Comparison of ENCODE assay signal across 9 mouse cellular contexts in the genomic region with DNA sequence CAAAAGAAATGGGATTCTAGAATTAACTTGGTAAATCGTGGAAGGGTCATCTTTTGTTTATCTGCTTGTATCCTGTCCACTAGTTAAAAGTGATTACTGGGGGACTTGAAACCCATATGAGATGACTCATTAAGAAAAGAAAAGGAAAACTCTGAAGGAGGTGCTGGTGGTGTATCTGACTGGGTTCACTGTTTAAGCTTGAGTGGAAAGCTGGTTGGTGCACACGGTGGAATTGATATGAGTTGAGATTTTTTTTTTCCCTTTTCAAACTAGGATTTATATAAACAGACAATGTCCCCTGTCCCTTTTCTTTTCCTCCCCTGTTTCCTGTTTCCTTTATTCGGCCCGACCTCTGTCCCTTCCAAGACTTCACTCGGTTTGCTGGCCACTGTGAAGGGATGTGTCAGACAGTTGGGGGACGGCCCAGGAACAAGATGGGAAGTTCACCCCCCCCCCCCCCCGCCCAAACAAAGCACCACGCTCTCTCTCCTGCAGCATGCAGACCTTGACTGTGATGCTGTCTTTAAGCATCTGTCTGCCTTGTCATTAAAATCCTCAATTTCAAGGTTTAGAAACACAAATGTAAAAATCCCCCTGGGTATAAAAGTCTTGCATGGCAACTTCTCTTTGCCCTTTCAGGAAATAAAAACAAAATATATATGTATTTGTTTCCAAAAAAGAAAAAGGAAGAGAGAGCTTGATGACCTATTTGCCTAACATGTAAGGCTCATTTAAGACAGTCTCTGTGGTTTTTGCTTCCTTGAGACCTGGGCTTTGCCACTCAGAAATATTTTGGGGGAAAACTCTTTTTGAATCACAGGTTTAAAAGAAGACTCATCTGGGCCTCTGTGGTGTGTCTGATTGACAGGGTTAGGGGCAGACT.
A peak's percentile ranks its signal among the peaks of the same experiment; 100 is the strongest.
DNase-seq lines count a peak whose midpoint lies in the region; ATAC-seq and TF ChIP-seq lines count a peak whose summit lies in the region.
"Had no signal": no experiment of that assay in that cellular context is flagged by ENCODE, and none has a peak within 500 bp of the region (broad histone marks: within the 10 kb centered on the region; RNA-seq: fewer than 3 reads in every experiment).

No protein-coding gene starts in this region.

- no peaks in the 10 kb centered on the region for H3K27me3 ChIP-seq in kidney, adult 2 months (replicated peaks; ENCODE audit: control insufficient read depth, insufficient read depth, low read length)
- no peaks in the 10 kb centered on the region for H3K27me3 ChIP-seq in embryonic facial prominence, embryonic 14.5 days (replicated peaks; ENCODE audit: control insufficient read depth, insufficient read depth, low read length)
- H3K27me3 ChIP-seq in hindbrain, embryonic 10.5 days (ENCODE audit: insufficient read depth, poor library complexity, severe bottlenecking), result peaks cover 4% of the 10 kb centered on the region; the same call in 1 of the 2 replicates
- no peaks in the 10 kb centered on the region for H3K27me3 ChIP-seq in midbrain, embryonic 15.5 days (replicated peaks)

- no peak for TF ChIP-seq POLR2A in kidney, adult 2 months (IDR thresholded peaks at IDR 0.05; ENCODE audit: low read depth, low read length)

- H3K36me3 ChIP-seq in kidney, adult 2 months (ENCODE audit: control insufficient read depth, insufficient read depth, low read length), result no peaks in the 10 kb centered on the region
- H3K36me3 ChIP-seq in embryonic facial prominence, embryonic 14.5 days (ENCODE audit: control insufficient read depth, insufficient read depth, low read length), result no peaks in the 10 kb centered on the region
- H3K36me3 ChIP-seq in hindbrain, embryonic 10.5 days, result no peaks in the 10 kb centered on the region
- H3K36me3 ChIP-seq in midbrain, embryonic 15.5 days (replicated peaks), result no peaks in the 10 kb centered on the region

- peak overlapping the region; percentile 95 for H3K9ac ChIP-seq in embryonic facial prominence, embryonic 14.5 days (ENCODE audit: low read depth, low read length)
- H3K9ac ChIP-seq in midbrain, embryonic 15.5 days, result peak overlapping the region; percentile 79

- TF ChIP-seq CTCF in kidney, adult 2 months (conservative IDR thresholded peaks at IDR 0.05; ENCODE audit: insufficient read depth, insufficient read length, low read depth, low read length), result no peak

- no peak overlapping the region for H3K27ac ChIP-seq in kidney, adult 2 months (ENCODE audit: insufficient read depth, low read depth, low read length)
- peak overlapping the region; percentile 90 for H3K27ac ChIP-seq in embryonic facial prominence, embryonic 14.5 days (replicated peaks; ENCODE audit: low read depth, low read length)
- H3K27ac ChIP-seq in hindbrain, embryonic 10.5 days, result peak overlapping the region; percentile 98
- H3K27ac ChIP-seq in midbrain, embryonic 15.5 days, result peak overlapping the region; percentile 100

- no peaks in the 10 kb centered on the region for H3K9me3 ChIP-seq in embryonic facial prominence, embryonic 14.5 days (ENCODE audit: control insufficient read depth, low read length)
- H3K9me3 ChIP-seq in hindbrain, embryonic 10.5 days, result no peaks in the 10 kb centered on the region
- no peaks in the 10 kb centered on the region for H3K9me3 ChIP-seq in midbrain, embryonic 15.5 days

- 47% methylated on average over 8 of the region's 8 CpGs for WGBS in kidney, adult 2 months
- WGBS in embryonic facial prominence, embryonic 14.5 days, result 16% methylated on average over 8 of the region's 8 CpGs
- WGBS in hindbrain, embryonic 10.5 days, result 2% methylated on average over 8 of the region's 8 CpGs
- 12% methylated on average over 8 of the region's 8 CpGs for WGBS in midbrain, embryonic 15.5 days

- DNase-seq in kidney, adult 2 months, result peak; percentile 56
- no peak for DNase-seq in kidney, adult 9 months
- no peak for DNase-seq in embryonic facial prominence, embryonic 14.5 days (ENCODE audit: low spot score)
- peak; percentile 43 for DNase-seq in hindbrain, embryonic 10.5 days (ENCODE audit: low spot score)
- DNase-seq in cerebellum, adult 11 months, result no peak
- no peak for DNase-seq in urinary bladder, adult 18-20 months (ENCODE audit: low spot score in 2 of 2)
- DNase-seq in layer of hippocampus, postnatal 25 days (ENCODE audit: extremely low spot score in 1 of 2, low spot score in 1 of 2), result no peak
- DNase-seq: gastrocnemius, postnatal 36 days had no signal

- ATAC-seq in embryonic facial prominence, embryonic 14.5 days (ENCODE audit: low read depth), result no peak
- ATAC-seq in midbrain, embryonic 15.5 days (replicated peaks), result no peak

- peaks cover 5% of the 10 kb centered on the region; the same call in 1 of the 2 replicates for H3K4me1 ChIP-seq in kidney, adult 2 months (ENCODE audit: control insufficient read depth, insufficient read depth, low read length)
- H3K4me1 ChIP-seq in embryonic facial prominence, embryonic 14.5 days (ENCODE audit: control insufficient read depth, insufficient read depth, low read length), result peaks cover 73% of the 10 kb centered on the region
- H3K4me1 ChIP-seq in hindbrain, embryonic 10.5 days (replicated peaks), result peaks cover 100% of the 10 kb centered on the region
- peaks cover 65% of the 10 kb centered on the region for H3K4me1 ChIP-seq in midbrain, embryonic 15.5 days

- peak overlapping the region; percentile 96 for H3K4me2 ChIP-seq in embryonic facial prominence, embryonic 14.5 days (ENCODE audit: low read depth, low read length)
- peak overlapping the region; percentile 91 for H3K4me2 ChIP-seq in midbrain, embryonic 15.5 days

- H3K4me3 ChIP-seq in kidney, adult 2 months (ENCODE audit: insufficient read depth, low read depth, low read length), result no peak overlapping the region
- no peak overlapping the region for H3K4me3 ChIP-seq in embryonic facial prominence, embryonic 14.5 days (ENCODE audit: low read depth, low read length)
- peak overlapping the region; percentile 86 for H3K4me3 ChIP-seq in hindbrain, embryonic 10.5 days
- peak overlapping the region; percentile 15 for H3K4me3 ChIP-seq in midbrain, embryonic 15.5 days

Comparison
In these comparisons a context has a peak if more than half of its experiments do, and no peak if none do; other contexts are left out.
1. DNase-seq: peak in kidney, adult 2 months (single experiment) and hindbrain, embryonic 10.5 days (single experiment); none in kidney, adult 9 months (single experiment), embryonic facial prominence, embryonic 14.5 days (single experiment), cerebellum, adult 11 months (single experiment), urinary bladder, adult 18-20 months (0 of 2) and layer of hippocampus, postnatal 25 days (0 of 2).
2. H3K4me3 ChIP-seq: peak in hindbrain, embryonic 10.5 days (single experiment) and midbrain, embryonic 15.5 days (single experiment); none in kidney, adult 2 months (single experiment) and embryonic facial prominence, embryonic 14.5 days (single experiment).